Mouse (Mus musculus): ENCODE results near the gene Rnf43. TPM values are rescaled to one million over a fixed set of nuclear protein-coding genes. Genes with fewer than 3 reads are reported as not detected.

Rnf43 gene
- total and polyA plus RNA-seq, 2 experiments from 2014 or later = 0.79 to 1.8 TPM

DNA sequence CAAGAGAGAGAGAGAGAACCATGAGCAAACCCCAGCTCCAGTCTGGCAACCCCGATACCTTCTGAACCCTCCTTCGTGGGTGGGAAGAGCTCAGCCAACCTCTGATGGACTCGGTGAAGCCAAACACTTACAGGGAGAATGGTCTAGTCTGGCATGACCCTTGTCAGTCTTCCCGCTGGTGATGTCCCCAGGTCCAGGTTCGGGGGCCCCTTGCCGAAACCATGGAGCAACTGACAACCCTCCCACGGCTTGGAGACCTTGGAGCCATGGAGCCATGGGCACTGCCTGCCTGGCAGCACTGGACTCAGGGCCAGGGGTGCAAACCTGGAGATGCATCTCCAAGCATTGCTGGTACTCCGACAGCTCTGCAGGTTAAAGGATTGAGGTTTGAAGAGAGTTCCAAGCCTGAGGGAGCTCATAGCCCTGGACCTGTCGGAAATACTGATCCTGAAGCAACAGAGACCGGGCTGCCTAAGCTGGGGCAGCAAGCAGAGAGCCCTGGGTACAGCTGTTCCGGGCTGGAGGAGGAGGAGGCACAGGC is 98.7 kb downstream of the Rnf43 start:
- Histone ChIP-seq H3K4me3 (ENCODE audit: low read depth, low read length) (peak overlapping the region; percentile 66), H3K9me3 (ENCODE audit: low read length) (no peaks in the 10 kb centered on the region), H3K4me2 (ENCODE audit: low read depth) (peak overlapping the region; percentile 95), H3K9ac (peak overlapping the region; percentile 82), H3K27ac (ENCODE audit: low read depth, low read length) (0 out of 2 replicates have a peak overlapping the region, but pooled peaks have one; percentile 90), H3K27me3 (ENCODE audit: insufficient read depth, low read length) (no peaks in the 10 kb centered on the region), H3K36me3 (ENCODE audit: insufficient read depth) (no peaks in the 10 kb centered on the region), H3K4me1 (ENCODE audit: insufficient read depth) (peaks cover 38% of the 10 kb centered on the region)
- ATAC-seq = no peak
- WGBS = 52% methylated on average over 11 of the region's 11 CpGs
- DNase-seq = no peak
- TF ChIP-seq CTCF (IDR thresholded peaks at IDR 0.05; ENCODE audit: low read depth) = no peak

DNA sequence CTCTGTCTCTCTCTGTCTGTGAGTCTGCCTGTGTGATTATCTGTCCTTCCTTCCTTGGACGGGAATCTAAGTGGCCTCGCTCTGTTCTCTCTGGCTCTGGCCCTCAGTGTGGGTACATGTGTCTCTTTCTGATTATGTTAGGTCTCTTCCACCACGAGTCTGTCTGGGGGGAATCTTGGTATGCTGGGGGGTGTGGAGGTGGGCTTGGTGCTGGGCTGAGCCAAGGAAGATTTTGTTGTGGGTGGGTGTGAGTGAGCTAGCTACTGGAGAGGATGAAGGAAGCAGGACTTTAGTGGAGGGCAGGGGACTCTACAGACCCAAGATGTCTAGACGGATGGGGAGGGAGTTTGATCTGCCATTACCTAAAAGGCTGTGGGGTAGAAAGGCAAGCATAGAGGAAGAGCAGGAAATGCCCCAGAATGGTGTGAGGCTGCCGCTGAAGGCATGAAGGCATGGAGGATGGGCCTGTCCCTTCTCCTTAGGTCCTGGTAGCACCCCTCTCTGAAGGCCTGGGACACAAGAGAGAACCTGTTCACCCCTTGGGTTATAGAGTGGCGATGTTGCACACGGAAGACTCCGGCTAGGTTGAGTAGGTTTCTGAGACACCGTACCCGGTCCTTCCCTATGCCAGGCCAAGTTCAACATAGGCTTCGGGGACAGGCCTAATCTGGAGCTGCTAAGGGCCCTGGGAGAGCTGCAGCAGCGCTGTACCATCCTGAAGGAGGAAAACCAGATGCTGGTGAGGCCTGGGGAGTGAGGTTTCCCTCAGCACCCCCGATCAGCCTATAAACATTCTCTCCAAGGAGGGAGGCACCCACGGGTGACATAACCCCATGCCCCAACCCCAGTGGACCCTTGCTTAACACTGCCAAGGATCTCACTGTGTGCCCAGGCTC is 99.5 kb downstream of the Rnf43 start:
- Histone ChIP-seq H3K36me3 (ENCODE audit: insufficient read depth) (peaks cover 1% of the 10 kb centered on the region; the same call in 1 of the 2 replicates), H3K9ac (peak overlapping the region; percentile 82), H3K27ac (ENCODE audit: low read depth, low read length) (peak overlapping the region; percentile 23; the same call in 1 of the 2 replicates), H3K27me3 (ENCODE audit: insufficient read depth, low read length) (no peaks in the 10 kb centered on the region), H3K9me3 (ENCODE audit: low read length) (no peaks in the 10 kb centered on the region), H3K4me1 (ENCODE audit: insufficient read depth) (peaks cover 38% of the 10 kb centered on the region), H3K4me3 (ENCODE audit: low read depth, low read length) (peak overlapping the region; percentile 66), H3K4me2 (ENCODE audit: low read depth) (peak overlapping the region; percentile 95)
- DNase-seq = no peak
- ATAC-seq = no peak
- TF ChIP-seq CTCF (IDR thresholded peaks at IDR 0.05; ENCODE audit: low read depth) = no peak
- 68% methylated on average over 14 of the region's 14 CpGs for WGBS

DNA sequence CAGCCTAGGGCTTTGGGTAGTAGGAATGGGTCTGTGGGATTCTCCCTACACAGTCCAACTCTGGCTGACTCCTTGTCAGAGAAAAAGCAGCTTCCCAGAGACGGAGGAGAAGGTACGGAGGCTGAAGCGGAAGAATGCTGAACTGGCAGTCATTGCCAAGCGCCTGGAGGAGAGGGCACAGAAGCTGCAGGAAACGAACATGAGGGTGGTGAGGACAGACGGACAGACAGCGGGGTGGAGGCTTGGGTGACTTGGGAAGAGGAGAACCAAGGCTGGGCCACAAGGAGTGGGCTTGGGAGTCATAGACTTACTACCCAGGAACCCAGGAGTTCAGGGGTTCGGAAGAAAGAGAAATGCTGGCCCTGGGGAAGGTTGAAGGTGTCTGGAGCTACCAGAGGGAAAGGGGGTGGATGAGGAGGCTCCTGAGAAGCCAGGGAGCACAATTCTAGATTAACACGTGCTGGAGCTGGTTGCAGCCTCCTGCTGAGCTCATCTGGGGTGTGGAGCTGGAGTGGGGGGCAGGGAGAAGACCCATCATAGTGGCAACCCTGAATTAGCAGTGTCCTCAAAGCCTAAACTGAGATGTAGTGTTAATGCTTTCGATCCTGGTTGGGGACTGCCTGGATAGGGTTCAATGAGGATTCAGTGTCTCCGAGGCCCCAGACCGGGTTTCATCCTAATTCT is 100.3 kb downstream of the Rnf43 start:
- Histone ChIP-seq H3K36me3 (ENCODE audit: insufficient read depth) (peaks cover 9% of the 10 kb centered on the region), H3K9ac (peak overlapping the region; percentile 82), H3K27me3 (ENCODE audit: insufficient read depth, low read length) (no peaks in the 10 kb centered on the region), H3K27ac (ENCODE audit: low read depth, low read length) (peak overlapping the region; percentile 69), H3K4me2 (ENCODE audit: low read depth) (peak overlapping the region; percentile 95), H3K4me3 (ENCODE audit: low read depth, low read length) (peak overlapping the region; percentile 66), H3K4me1 (ENCODE audit: insufficient read depth) (peaks cover 38% of the 10 kb centered on the region), H3K9me3 (ENCODE audit: low read length) (no peaks in the 10 kb centered on the region)
- WGBS = 35% methylated on average over 12 of the region's 12 CpGs
- DNase-seq (no peak), ATAC-seq (no peak)
- no peak for TF ChIP-seq CTCF (IDR thresholded peaks at IDR 0.05; ENCODE audit: low read depth)

DNA sequence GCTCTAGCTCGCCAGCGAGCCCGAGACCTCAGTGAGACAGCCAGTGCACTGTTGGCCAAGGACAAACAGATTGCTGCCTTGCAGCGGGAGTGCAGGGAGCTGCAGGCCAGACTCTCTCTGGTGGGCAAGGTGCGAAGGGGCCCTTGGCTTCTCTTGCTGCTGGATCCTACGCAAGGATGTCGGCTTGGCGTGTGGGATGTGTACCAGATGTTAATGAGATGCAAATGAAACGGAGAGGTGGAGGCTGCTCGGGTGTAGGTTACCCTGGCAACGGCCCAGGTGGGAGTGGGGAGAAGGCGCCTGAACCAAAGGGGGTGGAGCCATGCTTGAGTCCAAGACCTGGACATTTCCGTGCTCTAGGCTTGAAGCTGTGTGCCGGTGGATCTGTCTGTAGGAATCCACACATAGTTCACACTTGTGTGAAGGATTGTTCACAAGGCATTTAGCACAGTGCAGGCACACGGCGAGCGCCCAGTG is 101.0 kb downstream of the Rnf43 start:
- Histone ChIP-seq H3K9ac (peak overlapping the region; percentile 82), H3K36me3 (ENCODE audit: insufficient read depth) (peaks cover 16% of the 10 kb centered on the region), H3K27ac (ENCODE audit: low read depth, low read length) (peak overlapping the region; percentile 69), H3K9me3 (ENCODE audit: low read length) (no peaks in the 10 kb centered on the region), H3K27me3 (ENCODE audit: insufficient read depth, low read length) (no peaks in the 10 kb centered on the region), H3K4me1 (ENCODE audit: insufficient read depth) (peaks cover 38% of the 10 kb centered on the region), H3K4me3 (ENCODE audit: low read depth, low read length) (peak overlapping the region; percentile 66), H3K4me2 (ENCODE audit: low read depth) (peak overlapping the region; percentile 95)
- 2% methylated on average over 17 of the region's 17 CpGs for WGBS
- ATAC-seq (peak; percentile 21), DNase-seq (peak; percentile 68)
- TF ChIP-seq CTCF (IDR thresholded peaks at IDR 0.05; ENCODE audit: low read depth) = no peak

DNA sequence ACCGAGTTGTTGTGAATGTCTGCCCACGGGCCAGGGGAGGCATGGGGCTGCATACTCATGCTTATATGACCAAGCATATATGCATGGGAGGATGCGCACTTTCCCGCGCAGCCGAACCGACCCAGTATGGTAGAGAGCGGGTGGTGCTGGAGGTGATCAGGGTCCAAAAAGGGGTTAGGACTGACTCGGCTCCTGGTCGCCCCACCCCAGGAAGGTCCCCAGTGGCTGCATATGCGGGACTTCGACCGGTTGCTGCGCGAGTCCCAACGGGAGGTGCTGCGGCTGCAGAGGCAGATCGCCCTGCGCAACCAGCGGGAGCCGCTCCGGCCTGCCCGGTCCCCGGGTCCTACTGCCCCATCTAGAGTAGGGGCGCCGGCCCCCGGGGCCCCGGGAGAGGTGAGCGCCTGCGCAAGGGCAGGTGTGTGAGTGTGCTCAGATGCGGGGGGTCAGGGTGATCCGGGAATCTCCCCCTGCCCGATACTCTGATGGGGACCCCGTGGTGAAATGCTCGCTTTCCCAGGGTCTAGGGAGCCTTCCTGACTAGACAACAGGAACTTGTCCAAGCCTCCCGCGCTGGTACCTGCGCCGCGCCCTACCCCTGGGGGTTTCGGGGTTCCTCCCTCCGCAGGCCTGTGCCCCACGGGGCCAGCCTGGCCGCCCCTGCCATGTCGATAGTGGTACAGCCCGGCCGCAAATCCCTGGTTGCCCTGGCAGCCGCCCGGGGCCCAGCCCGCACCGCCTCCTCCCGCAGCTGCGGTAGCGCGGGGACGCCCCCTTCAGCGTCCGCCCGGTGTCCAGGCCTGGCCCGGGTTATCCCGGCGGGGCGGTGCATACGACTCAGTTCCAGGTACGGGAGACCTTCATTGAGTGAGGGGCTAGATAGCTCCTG is 101.7 kb downstream of the Rnf43 start:
- no peaks in the 10 kb centered on the region for H3K9me3 ChIP-seq (ENCODE audit: low read length)
- H3K4me1 ChIP-seq (ENCODE audit: insufficient read depth) = peaks cover 38% of the 10 kb centered on the region
- no peaks in the 10 kb centered on the region for H3K27me3 ChIP-seq (ENCODE audit: insufficient read depth, low read length)
- no peak for TF ChIP-seq CTCF (IDR thresholded peaks at IDR 0.05; ENCODE audit: low read depth)
- ATAC-seq = peak; percentile 38
- WGBS = 3% methylated on average over 65 of the region's 65 CpGs
- peak; percentile 67 for DNase-seq
- peak overlapping the region; percentile 82 for H3K9ac ChIP-seq
- peak overlapping the region; percentile 66 for H3K4me3 ChIP-seq (ENCODE audit: low read depth, low read length)
- peak overlapping the region; percentile 95 for H3K4me2 ChIP-seq (ENCODE audit: low read depth)
- H3K27ac ChIP-seq (ENCODE audit: low read depth, low read length) = 0 out of 2 replicates have a peak overlapping the region, but pooled peaks have one; percentile 57
- peaks cover 20% of the 10 kb centered on the region for H3K36me3 ChIP-seq (ENCODE audit: insufficient read depth)

DNA sequence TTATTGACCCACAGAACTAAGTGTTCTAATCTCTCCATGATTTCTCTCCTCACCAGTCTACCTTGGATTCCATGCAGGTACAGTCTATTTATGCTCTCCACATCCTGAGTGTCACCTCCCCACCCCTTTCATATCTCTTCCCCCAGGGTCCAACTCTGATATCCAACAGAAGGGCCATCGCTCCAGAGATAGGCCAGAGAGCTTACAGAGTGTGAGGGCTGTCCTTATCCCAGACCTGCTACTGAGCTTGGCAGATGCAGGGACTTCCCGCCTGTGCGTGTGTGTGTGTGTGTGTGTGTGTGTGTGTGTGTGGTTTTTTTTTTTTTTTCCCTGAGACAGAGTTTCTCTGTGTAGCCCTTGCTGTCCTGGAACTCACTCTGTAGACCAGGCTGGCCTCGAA is 106.2 kb downstream of the Rnf43 start:
- TF ChIP-seq CTCF (IDR thresholded peaks at IDR 0.05; ENCODE audit: low read depth) = no peak
- Histone ChIP-seq H3K9ac (no peak overlapping the region), H3K4me1 (ENCODE audit: insufficient read depth) (0 out of 2 replicates have a peak, but pooled peaks cover 5% of the 10 kb centered on the region), H3K4me3 (ENCODE audit: low read depth, low read length) (no peak overlapping the region), H3K27me3 (ENCODE audit: insufficient read depth, low read length) (no peaks in the 10 kb centered on the region), H3K4me2 (ENCODE audit: low read depth) (no peak overlapping the region), H3K36me3 (ENCODE audit: insufficient read depth) (peaks cover 63% of the 10 kb centered on the region), H3K9me3 (ENCODE audit: low read length) (no peaks in the 10 kb centered on the region), H3K27ac (ENCODE audit: low read depth, low read length) (no peak overlapping the region)
- no peak for ATAC-seq
- no peak for DNase-seq
- 93% methylated on average over 4 of the region's 4 CpGs for WGBS
